Mouse (Mus musculus) lung, postnatal 25 days (tissue): Measurements from ENCODE around the gene Trim8.

Experiments used
- DNase-seq: peaks from one replicate; pipeline ENCODE4 v3.0.0; 2022; ENCODE audit warnings: low spot score

Gene Trim8

GRCm38 (mm10) chr19:46550385-46550784, 48.9 kb downstream of the Trim8 start:
- DNase-seq, result no peak

GRCm38 (mm10) chr19:46552496-46552895, 51.0 kb downstream of the Trim8 start:
- DNase-seq, result no peak

GRCm38 (mm10) chr19:46553541-46553955, 52.0 kb downstream of the Trim8 start:
- DNase-seq, result no peak

GRCm38 (mm10) chr19:46558009-46558408, 56.5 kb downstream of the Trim8 start:
- no peak for DNase-seq

GRCm38 (mm10) chr19:46558631-46559030, 57.1 kb downstream of the Trim8 start:
- DNase-seq, result peak; percentile 51

- peak; percentile 74 for DNase-seq
Measured at GRCm38 (mm10) chr19:46562132-46562531, 60.6 kb downstream of the Trim8 start.

GRCm38 (mm10) chr19:46562581-46563515, 61.3 kb downstream of the Trim8 start:
- DNase-seq, result no peak

- DNase-seq, result no peak
Measured at GRCm38 (mm10) chr19:46563603-46564002, 62.1 kb downstream of the Trim8 start.

GRCm38 (mm10) chr19:46564043-46564462, 62.6 kb downstream of the Trim8 start:
- DNase-seq, result no peak
